Mouse (Mus musculus) G1E (cell line): ENCODE measurements around the gene Gm19668.
"Not testable (repeated sequence)": the region's sequence is repeated elsewhere in the genome, so short reads cannot be mapped to it uniquely, and the experiment has no call there.

ENCODE experiments used
- CTCF ChIP-seq: IDR thresholded peaks from 2 replicates; pipeline ENCODE4 v1.5.1; 2012; ENCODE audit warnings: low read depth, low read length, inconsistent platforms, mixed read lengths
- GATA1 ChIP-seq: IDR thresholded peaks from 2 replicates; pipeline ENCODE4 v1.6.1; 2012; ENCODE audit warnings: borderline replicate concordance, low read length, inconsistent platforms, mixed read lengths
- POLR2AphosphoS5 ChIP-seq: IDR thresholded peaks from 2 replicates; pipeline ENCODE4 v1.6.1; 2012; ENCODE audit warnings: low read depth, low read length, inconsistent platforms; ENCODE audit not compliant: insufficient replicate concordance
- TAL1 ChIP-seq: conservative IDR thresholded peaks from 2 replicates; pipeline ENCODE4 v1.6.1; 2012; ENCODE audit warnings: low read depth, low read length, inconsistent platforms, mixed read lengths

DNA sequence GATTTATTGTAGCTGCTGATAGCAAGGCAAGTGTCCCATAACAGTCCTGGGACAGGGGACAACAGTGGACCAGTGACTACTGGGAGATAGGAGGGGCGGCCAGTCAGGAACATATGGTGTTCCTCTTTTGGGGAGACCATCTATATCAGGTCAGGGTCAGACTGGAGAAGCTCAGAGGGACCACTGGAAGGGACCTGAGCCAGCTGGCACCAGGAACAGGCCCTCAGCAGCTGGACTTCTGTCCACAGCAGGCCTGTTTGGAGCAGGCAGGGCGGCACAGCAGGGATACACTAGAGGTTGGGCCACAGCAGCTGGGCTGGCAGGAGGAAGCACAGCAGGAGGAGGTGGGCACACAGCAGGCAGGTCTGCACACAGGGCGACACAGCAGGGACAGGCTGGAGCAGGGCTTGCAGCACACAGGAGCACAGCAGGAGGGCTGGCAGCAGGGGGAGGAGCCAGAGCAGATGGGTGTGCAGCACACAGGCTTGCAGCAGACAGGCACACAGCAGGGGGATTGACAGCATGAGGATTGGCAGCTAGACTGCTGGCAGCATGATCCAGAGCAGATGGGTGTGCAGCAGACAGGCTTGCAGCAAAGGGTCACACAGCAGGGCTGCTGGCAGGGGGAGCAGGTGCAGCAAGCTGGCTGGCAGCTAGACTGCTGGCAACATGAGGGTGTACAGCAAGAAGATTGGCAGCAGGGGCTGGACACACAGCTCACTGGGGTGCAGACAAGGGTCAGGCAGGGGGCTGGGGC lies 591 bp downstream of the Gm19668 start:
- TF ChIP-seq POLR2AphosphoS5, CTCF, GATA1, TAL1: not testable (repeated sequence)
